Mouse (Mus musculus) hindbrain, embryonic 11.5 days (tissue): Measurements from ENCODE around the gene Ppef1. TPM values are rescaled to one million over a fixed set of nuclear protein-coding genes. Genes with fewer than 3 reads are reported as not detected.

ENCODE experiments used
- ATAC-seq: fragments of 200-750 bp; cut with Nextera tagmentation; 2 replicates; pipeline ENCODE4 v1.8.0; 2017; ENCODE audit warnings: mild to moderate bottlenecking, moderate TSS enrichment, moderate library complexity; ENCODE audit not compliant: low FRiP score
- DNase-seq: peaks from one replicate; pipeline ENCODE4 v3.0.0-alpha.2; 2015; ENCODE audit warnings: low spot score
- H3K27ac ChIP-seq: fragments of 300-500 bp; sonication (generic); 2 replicates; pipeline ENCODE4 v1.5.1; 2014; ENCODE audit warnings: mild to moderate bottlenecking, low read depth, low read length
- H3K27me3 ChIP-seq: fragments of 300-500 bp; sonication (generic); 2 replicates; pipeline ENCODE4 v1.6.1; 2014; ENCODE audit warnings: mild to moderate bottlenecking, low read length, moderate library complexity, mixed read lengths; ENCODE audit not compliant: control insufficient read depth, insufficient read depth
- H3K36me3 ChIP-seq: fragments of 300-500 bp; sonication (generic); 2 replicates; pipeline ENCODE4 v1.6.1; 2014; ENCODE audit warnings: mild to moderate bottlenecking, low read length, moderate library complexity, mixed read lengths; ENCODE audit not compliant: control insufficient read depth, insufficient read depth
- H3K4me1 ChIP-seq: fragments of 300-500 bp; sonication (generic); replicated peaks from 2 replicates; pipeline ENCODE4 v1.6.1; 2014; ENCODE audit warnings: low read length, mixed read lengths; ENCODE audit not compliant: control insufficient read depth, insufficient read depth
- H3K4me2 ChIP-seq: fragments of 300-500 bp; sonication (generic); replicated peaks from 2 replicates; pipeline ENCODE4 v1.6.1; 2014; ENCODE audit warnings: mild to moderate bottlenecking, low read depth, low read length
- H3K4me3 ChIP-seq: fragments of 300-500 bp; sonication (generic); 2 replicates; pipeline ENCODE4 v1.5.1; 2014; ENCODE audit warnings: low read depth, low read length
- H3K9ac ChIP-seq: fragments of 300-500 bp; sonication (generic); 2 replicates; pipeline ENCODE4 v1.6.1; 2014; ENCODE audit warnings: low read depth, low read length
- H3K9me3 ChIP-seq: fragments of 300-500 bp; sonication (generic); 2 replicates; pipeline ENCODE4 v1.6.1; 2016; ENCODE audit warnings: low read length; ENCODE audit not compliant: control insufficient read depth
- WGBS: fragments of 180-500 bp; shearing (Covaris S2); extraction: QIAGEN DNeasy Blood & Tissue Kit; methylation state at CpG from one replicate; pipeline ENCODE4 v1.1.7; 2014; 5-methylcytosine and 5-hydroxymethylcytosine counted together
- polyA plus RNA-seq: library from polyadenylated mRNA; unstranded; fragments of >200 nt; fragmentation: Nextera tagmentation; extraction: Ambion mirVana; gene quantifications from 2 replicates; pipeline ENCODE4 v1.2.1, GENCODE M21; 2014

Gene Ppef1
- polyA plus RNA-seq, 1 experiment from 2014 or later = not detected

DNA sequence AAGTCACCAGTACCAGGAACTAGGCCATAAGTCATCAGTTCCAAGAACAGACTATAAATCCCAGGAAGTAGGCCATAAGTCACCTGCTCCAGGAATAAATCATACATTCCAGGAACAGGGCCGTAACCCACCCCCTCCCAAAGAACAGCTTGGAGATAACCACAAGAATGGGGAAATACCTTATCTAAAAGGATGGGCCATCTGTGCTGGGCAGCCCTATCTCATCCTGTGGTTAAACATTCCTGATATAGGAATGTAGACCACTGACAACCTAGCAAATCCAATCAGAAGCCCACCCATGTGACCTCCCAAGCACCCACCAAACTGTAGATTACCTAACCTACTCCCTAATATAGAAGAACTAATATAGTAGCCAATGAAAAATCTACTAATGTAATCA lies 9.8 kb upstream of the Ppef1 start:
- H3K9ac ChIP-seq = no peak overlapping the region
- no peak overlapping the region for H3K27ac ChIP-seq
- H3K27me3 ChIP-seq = no peaks in the 10 kb centered on the region
- H3K4me2 ChIP-seq = no peak overlapping the region
- H3K9me3 ChIP-seq = no peaks in the 10 kb centered on the region
- H3K4me3 ChIP-seq = no peak overlapping the region
- 88% methylated on average over 1 of the region's 1 CpGs for WGBS
- ATAC-seq (no peak), DNase-seq (no peak)
- H3K4me1 ChIP-seq = no peaks in the 10 kb centered on the region
- no peaks in the 10 kb centered on the region for H3K36me3 ChIP-seq

- Histone ChIP-seq H3K9ac (no peak overlapping the region), H3K27ac (no peak overlapping the region), H3K36me3 (no peaks in the 10 kb centered on the region), H3K4me3 (no peak overlapping the region), H3K4me1 (no peaks in the 10 kb centered on the region), H3K4me2 (no peak overlapping the region), H3K27me3 (no peaks in the 10 kb centered on the region; the same call in 1 of the 2 replicates), H3K9me3 (no peaks in the 10 kb centered on the region)
- WGBS = 35% methylated on average over 1 of the region's 1 CpGs
- DNase-seq (no peak), ATAC-seq (no peak)
These were observed 36.4 kb downstream of the Ppef1 start for GRCm38 (mm10) chrX:160699171-160699570.

- Histone ChIP-seq H3K9me3 (no peaks in the 10 kb centered on the region), H3K27ac (no peak overlapping the region), H3K4me1 (no peaks in the 10 kb centered on the region), H3K4me3 (no peak overlapping the region), H3K9ac (no peak overlapping the region), H3K4me2 (no peak overlapping the region), H3K36me3 (no peaks in the 10 kb centered on the region), H3K27me3 (no peaks in the 10 kb centered on the region; the same call in 1 of the 2 replicates)
- 91% methylated on average over 3 of the region's 3 CpGs for WGBS
- DNase-seq (no peak), ATAC-seq (no peak)
These were observed 44.0 kb downstream of the Ppef1 start for GRCm38 (mm10) chrX:160691559-160691958.

DNA sequence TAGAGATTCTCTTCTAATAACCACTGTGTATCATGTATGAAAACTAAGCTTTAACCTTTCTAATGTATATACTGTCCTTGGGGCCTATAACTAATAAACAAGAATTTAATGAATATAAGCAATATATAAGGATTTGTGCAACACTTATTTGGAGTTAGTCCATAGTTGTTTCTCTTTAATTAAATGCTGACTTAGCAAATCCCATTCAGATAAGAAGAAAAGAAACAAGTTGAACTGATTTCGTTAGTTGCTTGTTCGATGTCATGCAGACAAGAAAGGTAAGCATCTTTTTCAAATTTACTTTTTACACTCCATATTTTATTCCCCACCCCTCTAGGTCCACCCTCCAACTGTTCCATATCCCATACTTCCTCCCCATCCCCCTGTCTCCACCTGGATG lies 45.5 kb downstream of the Ppef1 start:
- Histone ChIP-seq H3K9ac (no peak overlapping the region), H3K27me3 (no peaks in the 10 kb centered on the region; the same call in 1 of the 2 replicates), H3K4me1 (no peaks in the 10 kb centered on the region), H3K27ac (no peak overlapping the region), H3K36me3 (no peaks in the 10 kb centered on the region), H3K4me2 (no peak overlapping the region), H3K4me3 (no peak overlapping the region), H3K9me3 (no peaks in the 10 kb centered on the region)
- 94% methylated on average over 2 of the region's 2 CpGs for WGBS
- DNase-seq = no peak
- no peak for ATAC-seq

DNA sequence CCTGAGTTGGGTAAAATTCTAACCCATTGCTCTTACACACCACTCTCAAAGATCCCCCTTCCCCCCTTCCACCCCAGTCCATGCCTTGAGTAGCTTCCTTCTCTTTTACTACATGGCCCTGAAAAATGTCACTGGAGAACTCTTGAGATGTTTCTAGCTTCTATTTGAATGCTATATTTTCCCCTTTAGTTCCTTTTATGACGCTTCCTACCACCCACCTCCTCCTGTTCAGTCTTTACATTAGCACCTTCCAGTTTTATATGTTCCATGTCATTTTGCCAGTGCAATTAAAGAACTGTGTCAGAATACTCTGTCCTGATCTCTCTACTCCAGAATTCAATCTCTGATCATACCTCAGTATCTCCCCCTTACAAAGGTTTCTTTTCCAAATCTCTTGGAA lies 65.6 kb downstream of the Ppef1 start:
- no peak overlapping the region for H3K4me2 ChIP-seq
- ATAC-seq (no peak), DNase-seq (no peak)
- H3K27ac ChIP-seq = no peak overlapping the region
- WGBS = 77% methylated on average over 1 of the region's 1 CpGs
- H3K9me3 ChIP-seq = no peaks in the 10 kb centered on the region
- H3K9ac ChIP-seq = no peak overlapping the region
- H3K4me3 ChIP-seq = no peak overlapping the region
- H3K27me3 ChIP-seq = no peaks in the 10 kb centered on the region; the same call in 1 of the 2 replicates
- H3K36me3 ChIP-seq = no peaks in the 10 kb centered on the region
- no peaks in the 10 kb centered on the region for H3K4me1 ChIP-seq

DNA sequence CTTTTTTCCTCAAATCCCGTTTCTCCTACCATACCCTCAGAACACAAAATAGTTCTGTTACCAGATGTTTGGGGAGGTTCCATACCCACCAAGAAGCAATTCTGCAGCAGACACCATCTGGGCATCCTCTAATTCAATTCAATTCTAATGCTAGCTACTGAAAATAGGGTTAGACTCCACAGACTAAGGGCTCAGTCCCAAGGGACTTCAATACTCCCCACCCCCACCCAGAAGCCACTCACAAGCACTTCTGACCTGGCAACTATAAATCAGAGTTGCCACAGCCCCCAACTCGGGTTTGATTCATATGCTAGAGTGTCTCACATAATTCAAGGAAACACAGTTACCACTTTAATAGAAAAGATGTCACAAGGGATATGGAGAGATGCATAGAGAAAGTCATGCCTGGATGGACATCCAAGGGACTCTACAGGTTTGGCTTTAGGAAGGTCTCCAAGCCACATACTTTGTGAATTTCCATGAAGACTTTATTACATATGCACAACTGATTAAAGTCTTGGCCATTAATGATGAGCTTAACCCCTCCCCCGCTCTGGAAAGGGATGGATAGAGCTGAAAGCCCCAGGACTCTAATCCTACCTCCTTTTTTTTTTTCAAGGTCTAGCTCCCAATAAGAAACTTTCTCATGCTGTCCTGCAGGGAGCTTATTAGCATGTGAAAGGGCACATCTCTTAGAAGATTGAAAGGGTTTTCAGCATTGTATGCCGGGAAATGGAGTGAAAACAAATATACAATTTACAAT lies 124.5 kb downstream of the Ppef1 start:
- 36% methylated on average over 4 of the region's 4 CpGs for WGBS
- Histone ChIP-seq H3K27me3 (no peaks in the 10 kb centered on the region), H3K4me2 (no peak overlapping the region), H3K4me1 (no peaks in the 10 kb centered on the region), H3K9ac (no peak overlapping the region), H3K4me3 (no peak overlapping the region), H3K36me3 (no peaks in the 10 kb centered on the region), H3K27ac (no peak overlapping the region), H3K9me3 (no peaks in the 10 kb centered on the region)
- DNase-seq (peak; percentile 17), ATAC-seq (peak; percentile 82)

DNA sequence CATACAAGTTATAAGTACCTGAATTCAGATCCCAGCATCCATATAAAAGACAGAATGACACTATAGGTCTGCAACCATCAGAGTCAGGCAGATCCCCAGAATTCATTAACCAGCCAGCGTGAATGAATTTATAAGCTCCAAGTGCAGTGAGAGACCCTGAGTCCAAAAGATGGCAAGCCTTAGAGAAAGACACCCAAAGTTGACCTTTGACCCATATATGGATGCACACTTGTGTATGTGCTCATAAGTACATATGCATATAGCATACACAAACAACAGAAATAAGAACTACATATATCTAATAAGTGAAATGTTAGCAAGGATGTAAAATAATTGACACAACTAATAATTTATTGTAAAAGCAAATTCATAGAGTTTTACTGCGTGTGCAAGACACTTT lies 125.1 kb downstream of the Ppef1 start:
- 69% methylated on average over 2 of the region's 2 CpGs for WGBS
- Histone ChIP-seq H3K4me3 (no peak overlapping the region), H3K27me3 (no peaks in the 10 kb centered on the region), H3K36me3 (no peaks in the 10 kb centered on the region), H3K4me2 (no peak overlapping the region), H3K9me3 (no peaks in the 10 kb centered on the region), H3K27ac (no peak overlapping the region), H3K4me1 (no peaks in the 10 kb centered on the region), H3K9ac (no peak overlapping the region)
- ATAC-seq = peak; percentile 57
- DNase-seq = no peak

GRCm38 (mm10) chrX:160609849-160610248 lies 125.7 kb downstream of the Ppef1 start:
- Histone ChIP-seq H3K9me3 (no peaks in the 10 kb centered on the region), H3K4me3 (no peak overlapping the region), H3K36me3 (no peaks in the 10 kb centered on the region), H3K27me3 (no peaks in the 10 kb centered on the region), H3K4me1 (no peaks in the 10 kb centered on the region), H3K27ac (no peak overlapping the region), H3K4me2 (no peak overlapping the region), H3K9ac (no peak overlapping the region)
- 46% methylated on average over 3 of the region's 3 CpGs for WGBS
- no peak for ATAC-seq
- DNase-seq = peak; percentile 49

DNA sequence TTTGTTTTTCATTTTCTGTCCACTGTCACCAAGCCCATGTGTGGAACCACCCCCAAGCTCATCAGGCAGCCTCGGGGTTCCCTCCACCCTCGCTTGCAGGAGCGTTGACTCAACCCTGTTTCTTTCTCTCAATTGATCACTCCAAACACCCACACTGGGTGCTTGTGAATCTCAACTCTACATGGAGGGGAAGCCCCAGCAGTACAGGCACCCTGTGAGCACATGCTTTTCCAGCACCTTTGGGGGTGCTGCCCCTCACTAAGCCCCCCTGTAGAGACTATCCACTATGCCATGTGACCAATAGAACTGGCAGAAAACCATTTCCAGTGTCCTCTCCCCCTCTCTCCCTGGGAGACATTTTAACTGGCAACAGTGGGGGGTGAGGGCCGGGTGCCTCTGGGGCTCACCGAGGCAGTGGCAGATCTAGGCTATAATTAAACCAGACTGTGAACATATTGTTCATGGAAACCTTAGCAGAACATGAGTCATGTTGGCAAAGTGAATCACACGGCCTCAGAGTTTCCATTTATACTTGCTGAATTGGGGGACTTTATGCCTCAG lies 131.5 kb downstream of the Ppef1 start:
- no peak for DNase-seq
- Histone ChIP-seq H3K36me3 (no peaks in the 10 kb centered on the region), H3K27me3 (0 out of 2 replicates have a peak, but pooled peaks cover 6% of the 10 kb centered on the region), H3K27ac (no peak overlapping the region), H3K9me3 (no peaks in the 10 kb centered on the region), H3K4me2 (no peak overlapping the region), H3K4me3 (no peak overlapping the region), H3K4me1 (no peaks in the 10 kb centered on the region), H3K9ac (no peak overlapping the region)
- ATAC-seq = no peak
- 67% methylated on average over 6 of the region's 6 CpGs for WGBS
